Mouse (Mus musculus) CH12.LX (cell line): ENCODE results near the gene Pigr. TPM values are rescaled to one million over a fixed set of nuclear protein-coding genes. Genes with fewer than 3 reads are reported as not detected.
A peak's percentile ranks its signal among the peaks of the same experiment; 100 is the strongest.

Experiments
- DNase-seq: peaks from one replicate; pipeline ENCODE4 v3.0.0-alpha.2; 2013; ENCODE audit errors: extremely low read depth
- H3K27ac ChIP-seq: 2 replicates; pipeline ENCODE4 v1.5.1; 2012; ENCODE audit warnings: low read depth, mild to moderate bottlenecking, control low read depth, moderate library complexity; ENCODE audit not compliant: insufficient read depth
- H3K27me3 ChIP-seq: replicated peaks from 2 replicates; pipeline ENCODE3; 2012; ENCODE audit warnings: inconsistent platforms
- H3K36me3 ChIP-seq, 2 experiments: replicated peaks in 1 of 2; 2 replicates each; pipeline versions ENCODE3 to v1.6.1; 2012; ENCODE audit warnings: inconsistent platforms in 1 of 2, low read length in 1 of 2, mild to moderate bottlenecking in 1 of 2, mixed read lengths in 1 of 2, moderate library complexity in 1 of 2; ENCODE audit not compliant: control insufficient read depth in 1 of 2, insufficient read depth in 1 of 2
- H3K4me1 ChIP-seq, 2 experiments: 2 replicates each; pipeline ENCODE4 v1.6.1; 2012; ENCODE audit warnings: inconsistent platforms in 1 of 2, moderate library complexity in 1 of 2; ENCODE audit not compliant: insufficient read depth in 2 of 2, control insufficient read depth in 1 of 2
- H3K4me2 ChIP-seq: 2 replicates; pipeline ENCODE4 v1.6.1; 2012; ENCODE audit warnings: low read depth, mild to moderate bottlenecking, control low read depth; ENCODE audit not compliant: poor library complexity, insufficient read depth, severe bottlenecking
- H3K4me3 ChIP-seq, 3 experiments: fragments of 150-350 bp in 1 of 3; sonication (generic) in 1 of 3; replicated peaks in 1 of 3; 2 replicates each; pipeline versions ENCODE3 to v1.5.1; 2011 to 2012; ENCODE audit warnings: low read depth in 2 of 3, low read length in 2 of 3, mild to moderate bottlenecking in 2 of 3, moderate library complexity in 2 of 3, control low read depth in 1 of 3, improper control_type of control experiment in 1 of 3, inconsistent platforms in 1 of 3, mixed read lengths in 1 of 3; ENCODE audit not compliant: poor library complexity in 1 of 3
- H3K79me2 ChIP-seq: replicated peaks from 2 replicates; pipeline ENCODE4 v1.6.1; 2012; ENCODE audit warnings: mild to moderate bottlenecking, moderate library complexity; ENCODE audit not compliant: control insufficient read depth, poor library complexity, insufficient read depth, severe bottlenecking; ENCODE audit errors: extremely low read depth
- H3K9ac ChIP-seq: 2 replicates; pipeline ENCODE4 v1.6.1; 2012; ENCODE audit warnings: low read depth, mild to moderate bottlenecking, control low read depth, moderate library complexity; ENCODE audit not compliant: insufficient read depth
- H3K9me3 ChIP-seq: replicated peaks from 2 replicates; pipeline ENCODE3; 2012; ENCODE audit warnings: low read length, inconsistent platforms, mixed read lengths
- BHLHE40 ChIP-seq: IDR thresholded peaks from 2 replicates; pipeline ENCODE4 v1.6.1; 2011; ENCODE audit warnings: mild to moderate bottlenecking, low read depth, low read length, improper control_type of control experiment
- CHD2 ChIP-seq: IDR thresholded peaks from 2 replicates; pipeline ENCODE4 v1.6.1; 2011; ENCODE audit warnings: low read length, improper control_type of control experiment
- CTCF ChIP-seq, 2 experiments: IDR thresholded peaks in 1 of 2; conservative IDR thresholded peaks in 1 of 2; 2 replicates each; pipeline ENCODE4 v1.5.1; 2011 to 2012; ENCODE audit warnings: low read depth in 2 of 2, low read length in 2 of 2, improper control_type of control experiment in 1 of 2, inconsistent platforms in 1 of 2, mild to moderate bottlenecking in 1 of 2, moderate library complexity in 1 of 2
- E2F4 ChIP-seq: IDR thresholded peaks from 2 replicates; pipeline ENCODE4 v1.6.1; 2011; ENCODE audit warnings: low read depth, low read length, improper control_type of control experiment; ENCODE audit not compliant: insufficient replicate concordance
- EP300 ChIP-seq: IDR thresholded peaks from 2 replicates; pipeline ENCODE4 v1.6.1; 2011; ENCODE audit warnings: low read length, improper control_type of control experiment
- ETS1 ChIP-seq: conservative IDR thresholded peaks from 2 replicates; pipeline ENCODE4 v1.6.1; 2012; ENCODE audit warnings: low read depth, mild to moderate bottlenecking, inconsistent platforms, low read length, improper control_type of control experiment, moderate library complexity
- HCFC1 ChIP-seq: IDR thresholded peaks from 2 replicates; pipeline ENCODE4 v1.6.1; 2012; ENCODE audit warnings: low read depth, mild to moderate bottlenecking, inconsistent platforms, low read length, improper control_type of control experiment
- IRF4 ChIP-seq: IDR thresholded peaks from 2 replicates; pipeline ENCODE4 v1.6.1; 2014; ENCODE audit warnings: low read depth, mild to moderate bottlenecking, inconsistent platforms, low read length, improper control_type of control experiment
- JUN ChIP-seq: IDR thresholded peaks from 2 replicates; pipeline ENCODE4 v1.6.1; 2011; ENCODE audit warnings: low read depth, mild to moderate bottlenecking, low read length, improper control_type of control experiment, moderate library complexity; ENCODE audit not compliant: insufficient read depth
- MAFK ChIP-seq: IDR thresholded peaks from 2 replicates; pipeline ENCODE4 v1.6.1; 2011; ENCODE audit warnings: low read length, improper control_type of control experiment; ENCODE audit not compliant: insufficient replicate concordance
- NRF1 ChIP-seq: IDR thresholded peaks from 2 replicates; pipeline ENCODE4 v1.6.1; 2014; ENCODE audit warnings: low read depth, mild to moderate bottlenecking, inconsistent platforms, low read length, improper control_type of control experiment, moderate library complexity
- PAX5 ChIP-seq: IDR thresholded peaks from 2 replicates; pipeline ENCODE4 v1.6.1; 2012; ENCODE audit warnings: low read length, inconsistent platforms, mixed read lengths
- POLR2A ChIP-seq: IDR thresholded peaks from 2 replicates; pipeline ENCODE4 v1.6.1; 2011; ENCODE audit warnings: low read depth, mild to moderate bottlenecking, improper control_type of control experiment, low read length
- POLR2AphosphoS2 ChIP-seq: IDR thresholded peaks from 2 replicates; pipeline ENCODE4 v1.6.1; 2011; ENCODE audit warnings: low read depth, low read length, improper control_type of control experiment
- RCOR1 ChIP-seq: conservative IDR thresholded peaks from 2 replicates; pipeline ENCODE4 v1.6.1; 2012; ENCODE audit warnings: low read depth, mild to moderate bottlenecking, inconsistent platforms, low read length, improper control_type of control experiment
- TBP ChIP-seq: conservative IDR thresholded peaks from 2 replicates; pipeline ENCODE4 v1.6.1; 2011; ENCODE audit warnings: low read depth, low read length, improper control_type of control experiment
- TCF12 ChIP-seq: IDR thresholded peaks from 2 replicates; pipeline ENCODE4 v1.6.1; 2014; ENCODE audit warnings: low read depth, mild to moderate bottlenecking, inconsistent platforms, low read length, improper control_type of control experiment
- ZC3H11A ChIP-seq: IDR thresholded peaks from 2 replicates; pipeline ENCODE4 v1.6.1; 2012; ENCODE audit warnings: low read depth, mild to moderate bottlenecking, inconsistent platforms, low read length, improper control_type of control experiment
- ZMIZ1 ChIP-seq: IDR thresholded peaks from 2 replicates; pipeline ENCODE4 v1.6.1; 2012; ENCODE audit warnings: low read depth, mild to moderate bottlenecking, inconsistent platforms, low read length, improper control_type of control experiment
- ZNF384 ChIP-seq: IDR thresholded peaks from 2 replicates; pipeline ENCODE4 v1.6.1; 2012; ENCODE audit warnings: low read depth, low read length, improper control_type of control experiment, inconsistent platforms
- dilution Hi-C: fragments of 300-500 bp; cut with MboI; formaldehyde crosslinking; loops from 2 replicates; pipeline ENCODE4 v1.14.3; 2020; ENCODE audit warnings: low sequenced_read_pairs; ENCODE audit not compliant: extremely low pct_unique_long_range_greater_than_20kb, extremely low pct_ligation_motif_present
- in situ Hi-C: fragments of 300-500 bp; cut with MboI; formaldehyde crosslinking; loops from 3 replicates; pipeline ENCODE4 v1.14.3; 2019; ENCODE audit warnings: low sequenced_read_pairs, low pct_ligation_motif_present, low pct_unique_long_range_greater_than_20kb, mixed read lengths
- polyA plus RNA-seq: library from polyadenylated mRNA; unstranded; fragments of >175 nt; gene quantifications from 2 replicates; pipeline ENCODE4 v1.2.1, GENCODE M21; 2012; ENCODE audit warnings: low read depth; ENCODE audit not compliant: insufficient read length
- total RNA-seq, 2 experiments: library from RNA; depleted of rRNA; stranded (reverse); fragments of 300-350 nt in 1 of 2; fragments of >200 nt in 1 of 2; gene quantifications; 2 replicates each; pipeline ENCODE4 v1.2.3; 2012 to 2014

Gene Pigr
- total and polyA plus RNA-seq, 3 experiments: 0.04 to 0.21 TPM; not detected in 1

- no peak overlapping the region for H3K4me3 ChIP-seq
- H3K36me3 ChIP-seq: no peaks in the 10 kb centered on the region
- in situ Hi-C loops (no loop called here), dilution Hi-C loops (no loop called here)
- no peaks in the 10 kb centered on the region for H3K9me3 ChIP-seq
- TF ChIP-seq BHLHE40: peak; percentile 61; the same call in 1 of the 2 replicates
- 0 out of 2 replicates have a peak, but pooled peaks have one; percentile 14 for TF ChIP-seq NRF1
- TF ChIP-seq RCOR1: no peak
- TF ChIP-seq EP300: no peak
- TF ChIP-seq TBP: no peak
- no peak for TF ChIP-seq HCFC1
- no peaks in the 10 kb centered on the region for H3K79me2 ChIP-seq
- DNase-seq: peak; percentile 31
- H3K27ac ChIP-seq: peak overlapping the region; percentile 57
- no peak overlapping the region for H3K9ac ChIP-seq
- H3K4me1 ChIP-seq: peaks cover 25 to 73% of the 10 kb centered on the region in 2 experiments
- 0 out of 2 replicates have a peak overlapping the region, but pooled peaks have one; percentile 80 for H3K4me2 ChIP-seq
- no peaks in the 10 kb centered on the region for H3K27me3 ChIP-seq
Measured at GRCm38 (mm10) chr1:130821149-130821471, 5.4 kb upstream of the Pigr start.

- no peaks in the 10 kb centered on the region for H3K9me3 ChIP-seq
- H3K4me1 ChIP-seq: peaks cover 27 to 81% of the 10 kb centered on the region in 2 experiments
- no peak for TF ChIP-seq JUN
- no peak for TF ChIP-seq TBP
- no peak for TF ChIP-seq ZMIZ1
- TF ChIP-seq ZC3H11A: no peak
- no peak for TF ChIP-seq IRF4
- TF ChIP-seq CTCF (conservative IDR thresholded peaks at IDR 0.05 in 1 of 2, IDR thresholded peaks at IDR 0.05 in 1 of 2; ENCODE audit: low read depth in 2 of 2, low read length in 2 of 2): no peak
- TF ChIP-seq EP300: no peak
- TF ChIP-seq MAFK: no peak
- no peak for TF ChIP-seq ZNF384
- TF ChIP-seq POLR2A: no peak
- TF ChIP-seq HCFC1: no peak
- TF ChIP-seq BHLHE40: no peak
- no peak for TF ChIP-seq POLR2AphosphoS2
- no peak for TF ChIP-seq E2F4
- TF ChIP-seq NRF1: no peak
- TF ChIP-seq CHD2: no peak
- TF ChIP-seq ETS1: no peak
- no peak for TF ChIP-seq TCF12
- no peak for TF ChIP-seq PAX5
- H3K9ac ChIP-seq: no peak overlapping the region
- H3K4me2 ChIP-seq: no peak overlapping the region
- in situ Hi-C loops: no loop called here
- DNase-seq: no peak
- dilution Hi-C loops: no loop called here
- no peak overlapping the region for H3K4me3 ChIP-seq
- no peaks in the 10 kb centered on the region for H3K27me3 ChIP-seq
- H3K79me2 ChIP-seq: no peaks in the 10 kb centered on the region
- H3K36me3 ChIP-seq: no peaks in the 10 kb centered on the region
- H3K27ac ChIP-seq: no peak overlapping the region
Measured at GRCm38 (mm10) chr1:130821911-130822625, 4.4 kb upstream of the Pigr start.
